ENCODE assay signal across 8 mouse cellular contexts in genomic region chr7:30664529-30665200, GRCm38 (mm10). TPM values are rescaled to one million over a fixed set of nuclear protein-coding genes. Genes with fewer than 3 reads are reported as not detected.
DNase-seq lines count a peak whose midpoint lies in the region; ATAC-seq lines count a peak whose summit lies in the region.

TSS of gene Haus5 (minus strand) at chr7:30664994.

- WGBS in hindbrain, embryonic 14.5 days, result 2% methylated on average over 34 of the region's 34 CpGs

- H3K9me3 ChIP-seq in hindbrain, embryonic 14.5 days (ENCODE audit: control insufficient read depth, low read length), result no peaks in the 10 kb centered on the region

- H3K4me2 ChIP-seq in hindbrain, embryonic 14.5 days (replicated peaks), result peak within 1 kb of the TSS; percentile 86

- peak; percentile 96 for DNase-seq in NIH3T3 (ENCODE audit: low read depth)
- DNase-seq in cerebellum, postnatal 10 days, result peak; percentile 96
- peak; percentile 85 to 90 for DNase-seq in frontal cortex, postnatal 14 days (ENCODE audit: low spot score in 2 of 2)
- peak; percentile 99 for DNase-seq in hindbrain, embryonic 14.5 days (ENCODE audit: low spot score)
- DNase-seq in layer of hippocampus, postnatal 36 days, result peak; percentile 86 to 87
- peak; percentile 96 for DNase-seq in lung, postnatal 36 days
- DNase-seq in retina, postnatal 1 day, result peak; percentile 96
- peak; percentile 77 to 91 for DNase-seq in urinary bladder, adult 18-20 months (ENCODE audit: low spot score in 2 of 2)

- H3K36me3 ChIP-seq in hindbrain, embryonic 14.5 days (replicated peaks; ENCODE audit: control insufficient read depth, insufficient read depth), result peaks cover 18% of the 10 kb centered on the region

- H3K9ac ChIP-seq in hindbrain, embryonic 14.5 days, result peak within 1 kb of the TSS; percentile 79

- ATAC-seq in hindbrain, embryonic 14.5 days (ENCODE audit: low FRiP score), result peak; percentile 94

- peak within 1 kb of the TSS; percentile 80 for H3K27ac ChIP-seq in hindbrain, embryonic 14.5 days

- peaks cover 12% of the 10 kb centered on the region for H3K4me1 ChIP-seq in hindbrain, embryonic 14.5 days (replicated peaks; ENCODE audit: control insufficient read depth, insufficient read depth, low read length)

- H3K27me3 ChIP-seq in hindbrain, embryonic 14.5 days (ENCODE audit: control insufficient read depth, insufficient read depth, low read length), result no peaks in the 10 kb centered on the region

- peak within 1 kb of the TSS; percentile 50 for H3K4me3 ChIP-seq in hindbrain, embryonic 14.5 days (replicated peaks; ENCODE audit: low read length)

RNA-seq across cellular contexts. Expression of gene Haus5, which starts in this region (rescaled TPM):
- polyA plus RNA-seq in hindbrain, embryonic 14.5 days (2014; fragmentation: Nextera tagmentation; extraction: Ambion mirVana), result 20.0 and 20.6 TPM in 2 replicates
- total RNA-seq in layer of hippocampus, postnatal 36 days (2021), result 1 to 10 TPM; 4.7 to 5.0 TPM

Comparison
In these comparisons a context has a peak if more than half of its experiments do, and no peak if none do; other contexts are left out.
1. Peak in every context shown above with its lines: DNase-seq, ATAC-seq, H3K4me3 ChIP-seq and H3K27ac ChIP-seq.